Comparison of ENCODE assay signal across 9 mouse cellular contexts in genomic region chr14:80157002-80157401, GRCm38 (mm10).
DNase-seq lines count a peak whose midpoint lies in the region; ATAC-seq lines count a peak whose summit lies in the region.
"Had no signal": no experiment of that assay in that cellular context is flagged by ENCODE, and none has a peak within 500 bp of the region (broad histone marks: within the 10 kb centered on the region; RNA-seq: fewer than 3 reads in every experiment).

No protein-coding gene starts in this region.

- DNase-seq in gastrocnemius, postnatal 10 days: peak; percentile 53
- no peak for DNase-seq in gastrocnemius, adult 8-10 months (ENCODE audit: low spot score in 2 of 2)
- DNase-seq in ovary, postnatal 10 days (ENCODE audit: low spot score): peak; percentile 13
- no peak for DNase-seq in ovary, adult 18-20 months (ENCODE audit: low spot score)
- DNase-seq in kidney, postnatal 10 days: peak; percentile 84
- DNase-seq in testis, postnatal 14 days (ENCODE audit: low spot score): peak; percentile 12
- DNase-seq in thymus, postnatal 0 days (ENCODE audit: low spot score): no peak
- DNase-seq: right cerebral cortex, postnatal 25 days had no signal

- no peak for ATAC-seq in CD4-positive, CD25-positive, alpha-beta regulatory T cell, adult 4 months

Comparison
In these comparisons a context has a peak if more than half of its experiments do, and no peak if none do; other contexts are left out.
1. DNase-seq: peak in gastrocnemius, postnatal 10 days (single experiment), ovary, postnatal 10 days (single experiment), kidney, postnatal 10 days (single experiment) and testis, postnatal 14 days (single experiment); none in gastrocnemius, adult 8-10 months (0 of 2), ovary, adult 18-20 months (single experiment) and thymus, postnatal 0 days (single experiment).